Mouse (Mus musculus) stomach, embryonic 15.5 days (tissue): ENCODE measurements at regions not wholly inside any gene's neighbourhood (a gene's known extent, or its start where the extent isn't known, plus 50 kb on each side); places are given as distances from the start of the nearest gene placed in this dataset.

Source experiments
- ATAC-seq: fragments of 200-750 bp; cut with Nextera tagmentation; 2 replicates; pipeline ENCODE4 v1.8.0; 2017; ENCODE audit warnings: low read depth, moderate number of reproducible peaks, moderate TSS enrichment; ENCODE audit not compliant: insufficient read depth, low FRiP score
- H3K27ac ChIP-seq: fragments of 300-500 bp; sonication (generic); 2 replicates; pipeline ENCODE4 v1.5.1; 2015; ENCODE audit warnings: mild to moderate bottlenecking, inconsistent platforms
- H3K27me3 ChIP-seq: fragments of 300-500 bp; sonication (generic); replicated peaks from 2 replicates; pipeline ENCODE4 v1.6.1; 2015; ENCODE audit warnings: inconsistent platforms
- H3K36me3 ChIP-seq: fragments of 300-500 bp; sonication (generic); 2 replicates; pipeline ENCODE4 v1.6.1; 2015; ENCODE audit warnings: inconsistent platforms
- H3K4me1 ChIP-seq: fragments of 300-500 bp; sonication (generic); 2 replicates; pipeline ENCODE4 v1.6.1; 2015; ENCODE audit warnings: inconsistent platforms
- H3K4me2 ChIP-seq: fragments of 300-500 bp; sonication (generic); 2 replicates; pipeline ENCODE4 v1.6.1; 2015; ENCODE audit warnings: mild to moderate bottlenecking, inconsistent platforms
- H3K4me3 ChIP-seq: fragments of 300-500 bp; sonication (generic); replicated peaks from 2 replicates; pipeline ENCODE4 v1.5.1; 2015; ENCODE audit warnings: inconsistent platforms
- H3K9ac ChIP-seq: fragments of 300-500 bp; sonication (generic); 2 replicates; pipeline ENCODE4 v1.6.1; 2015; ENCODE audit warnings: inconsistent platforms
- H3K9me3 ChIP-seq: fragments of 300-500 bp; sonication (generic); 2 replicates; pipeline ENCODE4 v1.6.1; 2016; ENCODE audit warnings: inconsistent platforms
- WGBS: fragments of 180-500 bp; shearing (Covaris S2); methylation state at CpG from one replicate; pipeline ENCODE4 v1.1.7; 2015; 5-methylcytosine and 5-hydroxymethylcytosine counted together

GRCm38 (mm10) chr6:50957328-50957900, 303.2 kb upstream of the Npvf start:
- no peak overlapping the region for H3K4me3 ChIP-seq
- no peak overlapping the region for H3K4me2 ChIP-seq
- ATAC-seq = no peak
- H3K9ac ChIP-seq = no peak overlapping the region
- no peaks in the 10 kb centered on the region for H3K4me1 ChIP-seq
- WGBS = 87% methylated on average over 4 of the region's 4 CpGs
- H3K27me3 ChIP-seq = no peaks in the 10 kb centered on the region
- H3K9me3 ChIP-seq = no peaks in the 10 kb centered on the region
- H3K36me3 ChIP-seq = no peaks in the 10 kb centered on the region
- no peak overlapping the region for H3K27ac ChIP-seq

DNA sequence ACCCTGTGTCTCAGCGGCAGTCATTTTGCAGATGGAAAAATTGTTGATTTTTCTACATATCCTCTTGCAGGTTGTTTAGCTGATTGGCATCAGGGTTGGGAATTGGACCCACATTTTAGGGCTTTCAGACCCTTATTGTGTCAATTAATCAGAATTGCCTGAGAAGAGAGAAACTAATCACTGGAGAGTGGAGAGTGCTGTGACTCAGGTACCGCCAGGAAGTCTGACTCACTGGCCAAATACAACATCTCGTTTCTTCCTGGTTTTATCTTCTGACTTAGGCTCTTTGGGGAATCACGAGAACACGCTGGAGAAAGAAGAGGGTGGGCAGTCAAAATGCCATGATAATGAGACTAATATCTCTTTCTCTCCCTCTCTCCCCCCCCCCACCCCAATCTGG, 306.1 kb upstream of the Npvf start:
- Histone ChIP-seq H3K4me1 (no peaks in the 10 kb centered on the region), H3K27me3 (no peaks in the 10 kb centered on the region), H3K36me3 (no peaks in the 10 kb centered on the region), H3K4me2 (no peak overlapping the region), H3K27ac (no peak overlapping the region), H3K9ac (no peak overlapping the region), H3K9me3 (no peaks in the 10 kb centered on the region), H3K4me3 (no peak overlapping the region)
- WGBS = 57% methylated on average over 5 of the region's 5 CpGs
- no peak for ATAC-seq

DNA sequence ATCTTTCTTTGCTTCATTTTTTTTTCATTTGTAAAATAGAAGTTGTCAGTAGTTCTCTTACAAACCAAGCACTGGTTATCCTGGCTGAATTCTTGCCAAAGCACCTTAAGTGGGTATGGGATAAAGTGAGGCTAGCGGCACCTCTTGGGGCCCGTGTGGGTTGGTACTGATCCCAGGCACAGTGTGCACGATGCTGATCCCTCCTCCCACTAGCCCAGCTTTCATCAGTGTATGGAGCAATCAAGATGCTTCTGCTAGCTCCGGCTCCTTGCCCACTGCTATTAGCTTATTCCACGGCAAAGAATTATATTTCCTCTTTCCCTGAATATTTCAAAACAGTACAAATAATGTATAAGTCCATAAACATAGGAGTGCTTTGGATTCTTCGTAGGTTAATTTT, 307.4 kb upstream of the Npvf start:
- no peak overlapping the region for H3K4me2 ChIP-seq
- no peaks in the 10 kb centered on the region for H3K4me1 ChIP-seq
- WGBS = 74% methylated on average over 6 of the region's 6 CpGs
- no peak overlapping the region for H3K9ac ChIP-seq
- H3K27ac ChIP-seq = no peak overlapping the region
- no peaks in the 10 kb centered on the region for H3K27me3 ChIP-seq
- no peaks in the 10 kb centered on the region for H3K36me3 ChIP-seq
- ATAC-seq = no peak
- H3K9me3 ChIP-seq = no peaks in the 10 kb centered on the region
- H3K4me3 ChIP-seq = no peak overlapping the region

DNA sequence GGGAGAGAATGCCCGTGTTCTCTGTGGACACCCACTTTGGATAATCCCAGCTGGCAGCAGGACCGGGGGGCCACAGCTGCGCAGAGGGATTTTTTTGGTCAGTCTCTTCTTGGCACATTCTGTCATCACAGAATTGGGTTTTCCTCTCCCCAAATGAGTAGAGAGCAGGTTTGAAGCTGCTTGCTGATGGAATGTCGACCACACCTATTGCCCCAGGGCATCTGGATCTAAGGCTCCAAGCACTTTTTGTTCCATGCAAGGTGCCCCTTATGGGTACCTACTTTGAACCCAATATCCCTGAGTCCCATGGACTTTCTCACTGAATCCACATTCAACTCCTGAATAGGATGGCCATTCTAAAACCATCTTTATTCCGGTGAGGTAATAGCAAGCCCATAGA, 314.3 kb upstream of the Npvf start:
- Histone ChIP-seq H3K4me3 (no peak overlapping the region), H3K4me1 (peaks cover 3% of the 10 kb centered on the region; the same call in 1 of the 2 replicates), H3K9me3 (no peaks in the 10 kb centered on the region), H3K27me3 (no peaks in the 10 kb centered on the region), H3K36me3 (no peaks in the 10 kb centered on the region), H3K4me2 (no peak overlapping the region), H3K27ac (no peak overlapping the region), H3K9ac (no peak overlapping the region)
- no peak for ATAC-seq
- 70% methylated on average over 5 of the region's 5 CpGs for WGBS

DNA sequence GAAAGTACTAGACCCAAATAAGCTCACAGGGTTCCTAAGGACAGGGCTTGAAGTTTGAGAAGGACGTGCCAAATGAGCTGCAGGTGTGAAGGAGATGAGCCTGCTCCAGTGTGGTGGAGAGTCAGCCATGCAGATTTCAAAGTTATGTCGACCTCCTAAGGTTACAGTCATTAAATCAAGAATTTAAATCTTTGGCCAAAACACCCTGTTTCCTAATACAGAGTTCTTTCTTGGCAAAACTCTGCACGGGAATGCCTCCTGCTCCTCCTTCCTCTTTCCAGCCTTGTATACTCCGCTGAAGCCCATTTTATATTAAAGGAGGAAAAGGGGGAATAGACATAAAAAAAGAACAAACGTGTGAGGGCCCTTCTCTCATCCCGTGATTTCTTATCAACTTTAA, 315.1 kb upstream of the Npvf start:
- no peak overlapping the region for H3K9ac ChIP-seq

DNA sequence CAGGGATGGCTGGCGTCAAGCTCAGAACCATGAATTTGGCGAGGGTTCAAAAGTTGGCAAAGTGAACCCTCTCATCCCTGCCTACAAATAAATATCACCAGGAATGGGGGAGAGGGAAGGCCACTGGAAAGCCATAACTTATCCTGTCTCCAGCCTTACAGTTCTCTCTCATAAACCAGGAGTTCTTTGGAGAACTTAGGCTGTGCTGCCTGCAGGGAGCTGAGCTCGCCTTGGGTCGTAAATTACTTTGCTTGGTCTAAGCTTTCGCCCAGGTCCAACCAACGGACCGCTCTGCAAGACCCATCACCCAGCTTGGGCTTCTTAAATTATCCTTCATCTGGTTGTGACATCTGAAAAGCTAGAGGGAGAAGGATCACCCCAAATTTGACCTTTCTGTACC, 315.8 kb upstream of the Npvf start:
- H3K27me3 ChIP-seq = no peaks in the 10 kb centered on the region
- H3K4me3 ChIP-seq = no peak overlapping the region
- H3K9ac ChIP-seq = no peak overlapping the region
- peaks cover 3% of the 10 kb centered on the region; the same call in 1 of the 2 replicates for H3K4me1 ChIP-seq
- H3K9me3 ChIP-seq = no peaks in the 10 kb centered on the region
- H3K36me3 ChIP-seq = no peaks in the 10 kb centered on the region
- WGBS = 57% methylated on average over 7 of the region's 7 CpGs
- no peak overlapping the region for H3K27ac ChIP-seq
- no peak for ATAC-seq
- no peak overlapping the region for H3K4me2 ChIP-seq

More for the DNA sequence above, 315.1 kb upstream of the Npvf start:
- Histone ChIP-seq H3K4me1 (peaks cover 3% of the 10 kb centered on the region; the same call in 1 of the 2 replicates), H3K36me3 (no peaks in the 10 kb centered on the region), H3K27ac (no peak overlapping the region), H3K27me3 (no peaks in the 10 kb centered on the region), H3K4me2 (no peak overlapping the region), H3K4me3 (no peak overlapping the region), H3K9me3 (no peaks in the 10 kb centered on the region)
- 33% methylated on average over 6 of the region's 6 CpGs for WGBS
- ATAC-seq = no peak

- Histone ChIP-seq H3K9me3 (no peaks in the 10 kb centered on the region), H3K36me3 (no peaks in the 10 kb centered on the region), H3K4me1 (peaks cover 3% of the 10 kb centered on the region; the same call in 1 of the 2 replicates), H3K9ac (no peak overlapping the region), H3K27me3 (no peaks in the 10 kb centered on the region), H3K27ac (no peak overlapping the region), H3K4me3 (no peak overlapping the region), H3K4me2 (no peak overlapping the region)
- no peak for ATAC-seq
- 79% methylated on average over 8 of the region's 8 CpGs for WGBS
Measured at GRCm38 (mm10) chr6:50970770-50971169, 316.5 kb upstream of the Npvf start.

DNA sequence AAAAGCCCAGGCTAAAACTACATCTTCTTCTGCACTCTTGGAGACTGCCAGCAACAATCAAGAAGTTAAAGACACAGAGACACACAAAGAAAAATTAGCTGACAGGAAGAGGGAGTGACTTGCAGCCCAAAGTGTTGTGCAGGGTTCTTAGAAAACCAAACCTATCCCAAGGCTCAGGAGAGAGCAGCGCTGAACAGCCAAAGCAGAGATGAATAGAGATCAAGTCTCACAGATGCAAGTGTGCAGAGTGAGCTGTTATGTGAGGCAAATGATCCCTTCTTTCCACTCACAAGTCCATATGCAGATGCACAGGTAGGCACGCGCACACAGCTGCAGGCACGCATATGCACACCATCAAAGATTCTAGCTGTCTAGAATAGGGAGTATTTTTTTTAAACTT, 318.0 kb upstream of the Npvf start:
- Histone ChIP-seq H3K27me3 (no peaks in the 10 kb centered on the region), H3K4me3 (no peak overlapping the region), H3K36me3 (no peaks in the 10 kb centered on the region), H3K4me2 (no peak overlapping the region), H3K9me3 (no peaks in the 10 kb centered on the region), H3K9ac (no peak overlapping the region), H3K4me1 (peaks cover 6% of the 10 kb centered on the region), H3K27ac (no peak overlapping the region)
- WGBS = 64% methylated on average over 4 of the region's 4 CpGs
- ATAC-seq = no peak

- Histone ChIP-seq H3K9ac (no peak overlapping the region), H3K4me3 (no peak overlapping the region), H3K36me3 (no peaks in the 10 kb centered on the region), H3K27ac (no peak overlapping the region), H3K27me3 (no peaks in the 10 kb centered on the region), H3K4me2 (no peak overlapping the region), H3K4me1 (peaks cover 6% of the 10 kb centered on the region), H3K9me3 (no peaks in the 10 kb centered on the region)
- WGBS = 62% methylated on average over 2 of the region's 2 CpGs
- ATAC-seq = no peak
Measured at GRCm38 (mm10) chr6:50973231-50973654, 319.0 kb upstream of the Npvf start.

DNA sequence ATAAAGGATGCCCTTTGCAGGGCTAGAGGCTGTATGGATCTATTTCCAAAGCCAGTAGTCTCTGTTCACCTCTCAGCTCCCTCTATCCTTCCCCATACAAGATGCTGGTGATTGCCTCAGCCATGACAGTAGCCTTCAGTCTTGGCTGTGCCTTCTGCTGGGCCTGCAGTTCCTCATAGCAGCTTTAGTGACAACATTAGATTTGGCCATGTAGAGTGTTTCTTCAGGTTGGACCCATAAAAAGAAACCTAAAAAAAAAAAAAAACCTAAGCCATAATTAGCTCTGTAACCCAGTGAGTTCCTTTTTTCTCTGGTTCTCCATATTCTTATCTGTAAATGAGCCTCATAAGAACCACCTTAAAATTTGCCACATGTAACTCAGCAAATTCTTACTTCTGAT, 319.6 kb upstream of the Npvf start:
- H3K4me3 ChIP-seq = no peak overlapping the region
- H3K27me3 ChIP-seq = no peaks in the 10 kb centered on the region
- peaks cover 6% of the 10 kb centered on the region for H3K4me1 ChIP-seq
- no peak overlapping the region for H3K4me2 ChIP-seq
- no peak overlapping the region for H3K27ac ChIP-seq
- no peaks in the 10 kb centered on the region for H3K9me3 ChIP-seq
- no peaks in the 10 kb centered on the region for H3K36me3 ChIP-seq
- no peak for ATAC-seq
- no peak overlapping the region for H3K9ac ChIP-seq

- Histone ChIP-seq H3K9ac (no peak overlapping the region), H3K27me3 (no peaks in the 10 kb centered on the region), H3K4me1 (peaks cover 9% of the 10 kb centered on the region), H3K27ac (no peak overlapping the region), H3K9me3 (no peaks in the 10 kb centered on the region), H3K4me2 (no peak overlapping the region), H3K4me3 (no peak overlapping the region), H3K36me3 (no peaks in the 10 kb centered on the region)
- 26% methylated on average over 1 of the region's 1 CpGs for WGBS
- ATAC-seq = no peak
Measured at GRCm38 (mm10) chr6:50974961-50975360, 320.7 kb upstream of the Npvf start.

DNA sequence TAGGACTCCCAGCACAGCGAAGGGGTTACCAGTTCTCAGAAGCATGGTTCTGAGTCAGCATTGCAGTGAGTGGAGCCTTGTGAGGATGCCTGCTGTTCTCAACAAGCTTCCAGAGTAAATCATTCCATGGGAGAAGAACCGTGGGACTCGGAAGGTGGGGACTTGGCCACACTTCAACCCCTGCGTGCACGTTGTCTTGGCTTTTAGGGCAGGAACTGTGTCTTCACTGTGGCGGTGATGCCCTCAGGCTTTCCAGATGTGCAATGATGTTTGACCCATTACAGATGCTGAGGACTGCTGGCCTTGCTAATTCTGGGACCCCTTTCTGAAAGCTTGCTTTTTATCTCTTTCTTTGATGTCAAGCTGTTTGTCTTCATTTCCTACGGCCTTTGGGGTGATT, 322.7 kb upstream of the Npvf start:
- Histone ChIP-seq H3K9me3 (no peaks in the 10 kb centered on the region), H3K9ac (no peak overlapping the region), H3K4me3 (no peak overlapping the region), H3K4me2 (no peak overlapping the region), H3K36me3 (no peaks in the 10 kb centered on the region), H3K27me3 (no peaks in the 10 kb centered on the region), H3K27ac (peak overlapping the region; percentile 45; the same call in 1 of the 2 replicates), H3K4me1 (peaks cover 12% of the 10 kb centered on the region; the same call in 1 of the 2 replicates)
- no peak for ATAC-seq
- 50% methylated on average over 7 of the region's 7 CpGs for WGBS

- Histone ChIP-seq H3K36me3 (no peaks in the 10 kb centered on the region), H3K9me3 (no peaks in the 10 kb centered on the region), H3K9ac (no peak overlapping the region), H3K4me1 (peaks cover 17% of the 10 kb centered on the region; the same call in 1 of the 2 replicates), H3K4me3 (no peak overlapping the region), H3K4me2 (no peak overlapping the region), H3K27me3 (no peaks in the 10 kb centered on the region), H3K27ac (peak overlapping the region; percentile 45; the same call in 1 of the 2 replicates)
- 35% methylated on average over 8 of the region's 8 CpGs for WGBS
- no peak for ATAC-seq
Measured at GRCm38 (mm10) chr6:50977381-50977780, 323.1 kb upstream of the Npvf start.
